Mouse (Mus musculus): ENCODE data around the gene Gramd1b.

Gramd1b gene

DNA sequence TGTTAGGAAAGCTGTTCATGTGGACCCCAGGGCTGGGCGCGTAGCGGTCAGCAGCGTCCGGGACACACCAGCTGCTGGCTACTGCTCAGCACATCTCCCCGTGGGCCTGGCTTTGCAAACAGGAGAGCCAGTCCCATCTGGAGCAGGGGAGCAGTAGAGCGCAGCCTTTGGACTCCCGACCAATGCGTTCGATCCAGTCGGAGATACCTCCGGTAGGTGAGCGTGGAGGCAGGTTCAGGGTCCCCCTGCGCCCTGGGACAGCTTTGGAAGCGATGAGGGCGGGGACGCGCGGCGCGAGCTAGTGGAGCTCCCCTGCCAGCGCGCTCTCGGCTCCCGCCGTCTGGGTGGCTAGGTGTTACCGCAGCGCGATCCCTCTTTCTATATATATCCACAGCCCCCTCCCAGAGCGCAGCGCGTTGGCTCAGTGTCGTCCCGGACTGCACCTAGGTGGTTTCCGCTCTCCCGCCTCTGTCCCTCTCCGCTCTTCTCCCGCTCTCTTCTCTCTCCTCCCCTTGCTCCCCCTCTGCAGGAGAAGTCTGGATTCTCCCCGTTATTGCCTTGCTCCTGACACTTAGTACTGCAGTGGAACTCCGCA is at the start of gene Gramd1b:
Gene Gramd1b (minus strand): TSS at position 357 of the 595 bp plus-strand sequence.
- peak; percentile 70 to 71 for DNase-seq

DNA sequence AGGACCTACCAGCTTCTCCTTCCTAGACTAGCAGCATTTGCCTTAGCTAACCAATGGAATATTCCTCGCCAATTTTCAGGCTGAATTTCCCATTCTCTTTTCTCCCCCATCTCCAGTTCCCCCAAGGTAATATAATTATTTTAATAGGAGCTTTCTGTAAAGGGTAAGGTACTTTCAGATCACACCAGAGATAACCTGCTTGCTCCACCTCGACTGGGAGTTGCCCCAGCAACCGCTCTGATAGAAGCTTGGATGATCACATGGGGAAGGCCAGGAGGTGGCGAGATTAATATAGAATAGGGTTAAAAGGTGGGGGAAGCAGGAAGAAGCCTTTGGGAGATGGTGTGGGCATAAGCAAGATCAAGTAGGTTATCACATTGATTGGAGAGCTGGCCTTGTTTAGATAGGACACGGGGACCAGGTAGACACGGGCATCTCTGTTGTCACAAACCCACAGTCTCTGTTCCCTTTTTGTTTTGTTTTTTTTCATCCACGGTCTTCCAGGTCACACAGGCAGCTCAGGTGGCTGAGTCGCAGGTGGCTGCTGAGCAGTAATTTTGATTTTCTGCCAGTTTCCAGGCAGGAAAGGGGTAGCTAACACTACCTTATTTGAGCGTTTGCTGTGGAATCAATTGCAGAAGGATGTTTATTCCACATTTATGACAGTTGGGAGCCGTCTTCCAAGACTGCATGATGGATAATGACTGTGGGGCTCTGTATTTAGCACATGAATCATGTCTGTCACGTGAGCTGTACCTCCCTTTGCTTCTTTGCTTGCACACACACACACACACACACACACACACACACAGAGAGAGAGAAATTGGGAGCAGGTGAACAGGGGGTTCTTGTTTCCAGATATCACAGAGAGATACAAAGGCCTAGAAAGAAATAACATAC is 47.8 kb upstream of the Gramd1b start:
- DNase-seq = peak in 1 of 2 experiments; percentile 34

DNA sequence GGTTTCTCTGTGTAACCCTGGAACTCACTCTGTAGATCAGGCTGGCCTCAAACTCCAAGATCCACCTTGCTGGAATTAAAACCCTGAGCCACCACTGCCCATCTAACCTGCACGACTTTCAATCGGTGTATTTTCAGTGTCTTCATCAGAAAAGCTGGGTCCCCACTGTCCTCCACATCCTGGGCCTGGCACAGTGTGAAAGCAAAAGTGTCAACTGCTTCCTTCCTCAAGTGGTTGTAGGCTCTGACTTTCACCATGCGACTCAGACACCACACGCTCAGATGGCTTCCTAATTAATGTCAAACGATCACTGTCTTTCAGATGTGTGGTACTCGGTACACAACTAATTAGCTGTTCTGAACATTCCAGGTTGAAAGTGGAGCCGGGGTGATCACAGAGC is 45.9 kb upstream of the Gramd1b start:
- DNase-seq = no peak

DNA sequence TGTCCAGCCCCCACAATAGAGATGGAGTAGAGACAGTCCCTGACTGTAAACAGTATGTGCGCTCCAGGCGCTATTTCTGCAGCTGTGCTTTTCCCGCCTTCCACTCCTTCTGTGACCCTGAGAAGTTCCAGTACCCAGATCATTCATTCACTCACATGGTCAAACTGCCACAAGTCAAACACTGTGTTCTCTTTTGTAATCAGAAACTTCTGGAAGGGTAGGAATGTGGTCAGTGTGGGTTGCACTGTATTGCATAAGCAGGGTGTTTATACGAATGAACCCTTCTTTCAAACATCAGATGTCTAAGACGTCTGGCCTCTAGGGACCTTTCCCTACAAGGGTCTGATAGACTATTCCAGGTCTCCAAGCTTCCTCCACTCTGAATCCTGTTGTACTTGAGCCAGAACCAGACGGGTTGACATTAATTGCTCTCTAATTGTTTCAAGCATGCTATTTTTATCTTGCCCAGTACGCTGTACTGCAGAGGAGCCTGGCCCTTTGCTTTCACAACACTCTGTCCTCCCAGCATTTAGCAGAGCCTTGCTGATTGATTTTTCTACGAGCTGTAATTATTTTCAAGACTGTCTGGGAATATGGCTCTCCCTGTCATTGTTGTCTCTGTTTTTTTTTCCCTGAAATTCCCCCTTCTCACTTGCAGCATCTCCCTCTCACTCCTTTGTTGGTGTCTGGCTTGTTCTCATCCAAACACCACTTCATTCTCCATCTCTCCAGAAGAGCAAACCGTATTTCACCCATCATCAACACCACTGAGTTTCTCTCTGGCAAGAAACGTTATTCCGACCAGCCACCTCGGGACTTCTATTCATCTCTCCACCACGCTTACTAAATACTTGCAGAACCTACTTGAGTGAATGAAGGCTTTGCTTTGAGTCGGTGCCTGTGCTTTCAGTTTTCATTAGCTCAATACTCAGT is 44.1 kb upstream of the Gramd1b start:
- DNase-seq = peak; percentile 27 to 42

DNA sequence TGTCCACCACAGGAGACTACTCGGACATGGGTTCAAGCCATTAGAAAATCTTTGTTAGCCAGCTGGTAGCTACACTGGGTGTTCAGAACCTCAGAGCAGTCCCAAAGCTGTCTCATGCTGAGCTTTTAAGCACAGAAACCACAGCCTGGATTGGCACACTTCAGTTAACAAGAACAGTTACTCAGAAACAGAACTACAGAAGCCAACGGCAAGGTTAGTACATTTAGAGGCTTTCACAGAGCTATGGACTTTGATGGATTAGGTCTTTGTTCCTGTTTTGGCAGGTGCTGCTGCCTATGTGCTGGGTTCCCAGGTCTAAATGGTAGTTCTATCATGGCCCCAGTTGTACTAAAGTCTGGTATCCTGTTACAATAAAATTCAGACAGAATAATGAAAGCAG is 40.1 kb upstream of the Gramd1b start:
- DNase-seq = no peak

DNA sequence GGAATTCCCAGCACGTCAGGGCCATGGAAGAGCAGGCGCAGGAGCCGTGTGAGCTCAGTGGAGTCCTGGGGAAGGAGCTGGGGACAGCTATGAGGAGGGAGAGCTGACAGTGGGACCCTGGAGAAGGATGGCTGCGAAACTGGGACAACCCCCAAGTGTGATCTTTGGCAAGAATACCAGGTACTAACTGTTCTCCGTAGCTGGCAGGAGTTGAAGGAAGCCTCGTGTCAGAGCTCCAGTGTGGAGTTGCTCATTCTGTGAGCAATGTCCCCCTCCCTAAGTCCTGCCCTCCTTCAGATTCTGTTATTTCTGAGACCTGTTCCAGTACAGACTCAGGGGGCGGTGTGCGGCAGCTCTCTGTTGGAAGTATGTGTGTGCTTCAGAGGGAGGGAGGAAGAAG is 36.9 kb upstream of the Gramd1b start:
- peak; percentile 26 to 46 for DNase-seq

DNA sequence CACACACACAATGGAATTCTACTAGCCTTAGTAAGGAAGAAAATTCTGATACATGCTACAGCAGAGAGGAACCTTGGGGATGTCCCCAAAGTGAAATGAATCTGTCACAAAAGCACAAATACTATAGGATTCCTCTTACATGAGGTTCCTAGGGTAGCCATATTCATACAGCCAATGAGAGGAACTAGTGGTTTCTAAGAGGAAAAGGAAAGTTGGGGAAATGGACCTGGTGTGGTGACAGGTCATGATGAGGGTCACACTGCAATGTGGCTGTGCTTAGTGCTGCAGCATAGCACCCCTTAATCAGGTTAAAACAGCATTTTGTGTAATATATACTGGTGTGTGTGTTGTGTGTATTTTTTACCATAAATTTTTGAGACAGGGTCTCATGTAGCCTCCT is 32.6 kb upstream of the Gramd1b start:
- no peak for DNase-seq

DNA sequence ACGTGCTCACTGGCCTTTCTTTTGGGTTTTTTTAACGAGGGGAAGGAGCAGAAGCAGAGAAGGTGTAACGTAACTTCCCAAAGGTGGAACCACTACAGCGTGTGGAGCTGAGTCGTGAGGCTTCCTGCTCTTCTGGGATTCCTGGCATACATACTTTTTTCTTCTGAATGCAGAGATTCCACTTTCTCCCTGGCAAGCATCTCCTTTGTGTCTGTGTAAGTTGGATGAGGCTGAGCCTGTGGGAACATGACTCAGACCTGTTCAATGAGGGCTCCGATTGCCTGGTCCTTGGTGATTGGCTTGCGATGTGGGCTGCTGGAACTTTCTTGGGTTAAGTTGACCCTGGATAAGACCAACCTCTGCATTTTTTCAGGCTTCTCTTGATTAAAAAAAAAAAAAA is 28.5 kb upstream of the Gramd1b start:
- DNase-seq = no peak

DNA sequence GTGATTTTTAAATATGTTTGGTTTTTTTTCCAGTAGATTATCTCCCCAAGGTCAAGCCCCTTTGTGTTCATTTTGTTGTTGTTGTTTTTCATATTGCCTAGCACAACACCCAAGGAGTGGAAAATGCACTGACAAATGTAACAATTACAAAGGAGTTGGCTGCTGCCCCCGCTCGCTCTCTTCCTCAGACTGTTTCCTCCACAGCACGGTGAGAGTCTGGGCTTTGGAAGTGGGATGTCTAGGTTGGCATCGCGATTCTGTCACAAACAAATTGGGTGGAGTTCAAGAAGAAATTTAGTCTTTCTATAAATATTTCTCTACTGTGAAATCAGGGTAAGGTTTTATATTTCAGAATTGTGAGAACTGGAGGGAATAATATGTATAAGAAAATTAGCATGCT is 26.6 kb upstream of the Gramd1b start:
- no peak for DNase-seq

DNA sequence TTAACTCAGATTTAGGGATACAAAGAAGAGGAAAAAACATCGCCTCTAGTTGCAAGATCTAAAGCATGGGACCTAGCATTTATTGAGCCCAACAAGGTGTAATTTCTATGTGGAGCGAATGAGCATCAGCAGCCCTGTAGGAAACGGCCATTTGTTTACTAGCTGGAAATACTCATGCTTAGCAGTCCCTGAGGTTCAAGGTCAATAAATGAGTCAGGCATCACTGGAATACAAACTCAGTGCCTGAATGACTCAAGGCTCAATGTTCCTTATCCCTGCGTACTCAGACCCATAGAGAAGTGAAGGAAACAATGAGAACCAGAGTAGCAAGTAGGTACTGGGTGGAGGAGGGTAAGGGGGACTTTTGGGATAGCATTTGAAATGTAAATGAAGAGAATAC is 25.2 kb upstream of the Gramd1b start:
- no peak for DNase-seq

DNA sequence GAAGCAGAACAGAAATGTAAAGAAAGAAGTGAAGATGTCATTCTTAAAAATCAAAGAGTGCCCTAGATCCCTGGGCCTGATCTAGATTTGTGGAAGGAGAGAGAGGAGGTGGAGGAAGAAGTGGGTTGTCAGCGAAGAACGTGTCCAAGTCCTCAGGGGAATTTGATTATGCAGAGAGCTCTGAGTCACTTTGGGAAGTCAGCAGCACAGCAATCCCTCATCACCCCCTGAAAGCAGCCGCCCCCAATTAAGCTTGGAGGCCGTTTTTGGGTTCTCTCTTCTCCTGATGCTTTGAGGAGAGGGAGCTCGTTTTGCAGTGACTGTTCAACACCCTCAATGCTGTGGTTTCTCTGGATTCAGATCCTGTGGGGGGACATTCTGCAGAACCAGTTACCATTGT is 24.1 kb upstream of the Gramd1b start:
- no peak for DNase-seq

DNA sequence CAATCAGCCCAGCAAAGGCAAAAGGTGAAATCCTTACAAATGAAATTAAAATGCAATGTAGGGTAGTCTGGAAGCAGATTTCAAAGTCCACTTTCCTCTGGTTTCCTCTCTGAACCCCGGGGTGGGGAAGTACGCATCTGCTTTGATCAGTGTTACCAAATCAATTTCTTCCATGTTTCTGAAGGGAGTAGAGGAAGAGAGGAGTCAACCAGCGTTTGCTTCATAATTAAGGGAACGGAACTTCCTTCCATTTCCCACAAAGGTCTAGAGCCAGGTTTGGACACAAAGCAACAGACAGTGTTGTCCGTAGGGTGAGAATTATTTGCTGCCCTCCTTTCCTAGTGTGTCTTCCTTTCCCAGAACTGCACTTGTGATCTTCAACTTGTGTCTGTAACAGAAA is 16.7 kb upstream of the Gramd1b start:
- DNase-seq = no peak

DNA sequence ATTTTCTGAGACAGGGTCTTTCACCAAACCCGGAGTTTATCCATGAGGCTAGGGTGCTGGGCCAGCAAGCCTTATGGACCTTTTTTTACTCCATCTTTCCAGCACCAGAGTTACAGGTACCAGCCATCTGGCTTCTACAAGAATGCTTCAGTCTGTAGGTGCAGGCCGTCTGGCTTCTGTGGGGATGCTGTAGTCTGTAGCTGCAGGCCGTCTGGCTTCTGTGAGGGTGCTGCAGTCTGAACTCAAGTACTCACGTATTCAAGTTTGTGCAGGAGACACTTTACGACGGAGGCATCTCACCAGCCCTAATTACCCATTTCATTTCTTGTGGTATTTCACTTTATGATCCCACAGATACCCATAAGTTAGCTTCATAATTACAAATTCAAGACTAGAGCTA is 14.0 kb upstream of the Gramd1b start:
- no peak for DNase-seq

DNA sequence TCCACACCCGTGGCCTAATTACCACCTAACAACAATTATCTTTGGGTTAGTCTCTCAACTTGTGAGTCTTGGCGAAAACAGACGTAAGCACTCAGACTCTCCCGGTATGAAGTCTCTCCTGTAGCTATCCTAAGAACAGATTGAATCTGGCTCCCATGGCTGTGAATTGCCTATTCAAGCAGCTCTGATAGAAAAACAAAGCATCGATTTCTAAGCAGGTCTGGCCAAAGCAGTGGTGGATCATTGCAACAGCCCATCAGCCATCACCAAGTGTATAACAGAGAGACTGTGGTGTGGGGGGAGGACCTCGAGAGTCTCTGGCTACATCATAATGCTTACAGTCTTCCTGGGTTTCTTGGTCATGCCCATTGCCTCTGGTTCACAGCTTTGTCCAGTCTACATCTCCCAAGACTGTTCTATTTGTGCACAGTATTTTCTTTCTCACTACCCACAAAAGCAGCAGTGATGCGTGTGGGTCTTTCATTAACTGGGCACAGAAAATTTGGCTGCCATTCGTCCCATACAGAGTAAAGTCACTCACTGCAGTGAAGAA is 8.5 kb upstream of the Gramd1b start:
- no peak for DNase-seq

DNA sequence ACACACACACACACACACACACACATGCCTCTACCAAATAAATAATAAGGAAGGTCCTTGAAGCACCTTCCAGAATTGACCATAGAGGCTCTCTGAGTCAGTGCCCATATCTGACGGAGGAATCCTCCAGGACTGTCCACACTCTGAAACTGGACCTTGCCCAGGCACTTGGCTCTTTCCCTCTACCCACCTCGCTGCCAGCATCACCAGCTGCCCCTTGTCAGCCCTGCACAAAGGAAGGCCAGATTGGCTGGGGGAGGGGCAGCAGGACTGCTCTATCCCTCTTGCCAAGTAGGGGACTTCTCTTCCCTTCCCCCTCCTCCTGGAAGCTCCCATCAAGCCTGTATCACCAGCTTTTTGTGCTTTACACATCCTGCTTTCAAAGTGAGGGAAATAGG is 6.5 kb upstream of the Gramd1b start:
- DNase-seq = peak; percentile 100

DNA sequence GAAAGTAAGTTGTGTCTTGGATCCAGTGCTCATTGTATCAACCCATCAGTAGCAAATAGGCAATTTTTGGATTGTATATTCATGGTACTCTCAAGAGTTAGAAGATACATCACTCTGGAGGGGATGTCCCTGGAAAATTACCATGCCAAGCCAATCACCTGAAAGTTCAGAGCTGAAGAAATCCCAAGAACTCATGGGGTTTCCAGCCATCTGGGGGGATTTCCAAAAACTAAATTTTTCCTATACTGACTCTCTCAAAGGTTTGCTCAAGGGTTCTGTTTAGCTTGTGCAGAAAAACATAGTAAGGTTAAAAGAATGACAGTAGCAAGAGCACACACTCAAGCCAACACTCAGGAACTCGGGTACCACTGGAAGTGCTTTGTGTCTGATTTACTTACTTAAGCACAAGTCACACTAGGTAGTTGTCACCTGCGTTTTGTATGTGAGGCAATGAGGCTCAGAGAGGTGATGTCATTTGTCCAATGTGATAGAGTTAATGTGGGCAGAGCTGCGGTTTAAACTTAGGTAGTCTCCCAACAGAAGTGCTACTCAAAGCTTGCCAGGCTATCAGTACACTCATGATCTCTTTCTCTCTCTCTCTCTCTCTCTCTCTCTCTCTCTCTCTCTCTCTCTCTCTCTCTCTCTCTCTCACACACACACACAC is 6.0 kb upstream of the Gramd1b start:
- no peak for DNase-seq

DNA sequence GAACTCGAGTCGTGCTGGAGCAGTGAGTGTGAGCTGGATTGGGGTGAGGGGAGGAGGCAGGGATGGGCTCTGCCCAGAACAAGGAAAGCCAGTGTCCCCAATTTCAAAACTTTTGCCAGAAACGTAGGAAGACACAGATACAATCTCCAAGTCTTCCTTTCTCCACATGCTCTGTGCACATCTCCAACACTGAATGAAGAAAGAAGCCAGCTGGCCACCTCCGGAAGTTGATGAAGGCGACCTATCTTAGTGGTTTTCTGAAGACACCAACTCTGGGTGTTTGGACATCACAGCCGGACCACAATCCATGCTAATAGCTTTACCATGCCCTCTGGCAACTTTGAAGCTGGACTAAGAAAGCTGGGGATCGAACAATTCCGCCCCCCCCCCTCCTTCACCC is 647 bp downstream of the Gramd1b start:
- DNase-seq = peak in 1 of 2 experiments; percentile 45

DNA sequence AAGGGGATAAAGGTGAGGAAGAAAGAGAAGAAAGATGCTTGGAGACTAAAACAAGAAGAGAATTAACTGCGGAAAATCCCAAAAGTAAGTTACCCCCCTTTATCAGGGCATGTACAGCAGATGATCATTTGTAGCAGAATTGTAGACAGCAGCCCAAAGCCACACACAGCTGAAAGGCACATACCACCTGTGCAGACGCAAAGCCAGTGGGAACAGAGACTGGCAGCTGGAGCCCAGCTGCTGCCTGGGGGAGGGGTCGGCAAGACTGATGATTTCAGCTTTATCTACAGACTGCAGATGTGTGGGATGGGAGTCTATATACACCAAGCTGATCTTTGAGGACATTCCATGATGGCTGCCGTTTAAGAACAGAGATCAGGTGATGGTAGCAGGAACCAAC is 2.5 kb downstream of the Gramd1b start:
- no peak for DNase-seq

DNA sequence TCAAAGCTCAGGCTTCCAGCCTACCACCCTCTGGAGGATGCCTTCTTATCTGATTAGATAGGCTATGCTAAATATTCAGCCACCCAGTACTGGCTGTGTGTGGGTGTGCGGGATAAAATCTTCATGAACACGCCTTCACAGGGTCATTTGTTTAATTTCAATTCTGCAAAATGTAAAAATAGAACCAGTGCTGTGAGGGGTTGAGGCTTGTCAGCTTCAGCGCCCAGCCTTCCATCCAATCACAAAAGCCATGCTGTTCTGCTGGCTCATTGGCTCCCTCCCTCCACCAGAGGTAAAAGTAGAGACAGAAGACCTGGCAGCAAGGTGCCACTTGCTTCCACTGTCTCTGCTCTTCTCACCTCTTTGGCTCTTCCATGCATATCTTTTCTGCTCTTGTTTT is 4.3 kb downstream of the Gramd1b start:
- DNase-seq = no peak

DNA sequence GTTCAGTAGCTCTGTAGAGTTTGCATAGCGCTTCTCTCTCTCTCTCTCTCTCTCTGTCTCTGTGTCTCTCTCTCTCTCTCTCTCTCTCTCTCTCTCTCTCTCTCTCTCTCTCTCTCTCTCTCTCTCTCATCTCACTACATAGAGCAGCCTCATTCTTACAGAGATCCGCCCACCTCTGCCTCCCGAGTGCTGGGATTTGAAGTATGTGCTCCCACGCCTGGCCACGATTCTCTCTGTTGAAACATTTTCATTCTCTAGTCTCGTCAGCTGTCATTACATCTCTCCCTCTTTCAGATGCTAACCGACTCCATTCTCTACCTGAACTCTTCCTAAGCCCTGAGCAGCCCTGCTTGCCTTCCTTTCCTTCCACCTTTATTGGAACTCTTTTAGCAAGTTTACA is 9.0 kb downstream of the Gramd1b start:
- no peak for DNase-seq

DNA sequence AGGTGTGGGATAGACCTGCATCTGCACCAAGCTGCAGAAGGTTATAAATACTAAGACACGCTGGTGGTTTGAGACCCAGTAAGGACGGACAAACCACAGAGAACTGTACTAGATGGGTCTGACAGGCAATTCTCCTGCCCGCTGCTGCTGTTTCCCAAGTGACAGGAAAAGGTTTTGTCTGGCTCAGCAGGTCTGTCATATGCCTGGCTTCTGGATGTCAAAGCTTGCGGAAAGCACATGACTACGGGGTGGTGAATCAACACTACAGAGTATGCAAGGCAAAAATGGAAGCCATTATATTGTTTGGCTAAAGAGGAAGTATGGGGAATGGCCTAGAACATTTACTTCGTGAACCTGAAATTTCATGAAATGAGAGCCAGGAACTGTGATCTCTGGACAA is 10.1 kb downstream of the Gramd1b start:
- DNase-seq = no peak

DNA sequence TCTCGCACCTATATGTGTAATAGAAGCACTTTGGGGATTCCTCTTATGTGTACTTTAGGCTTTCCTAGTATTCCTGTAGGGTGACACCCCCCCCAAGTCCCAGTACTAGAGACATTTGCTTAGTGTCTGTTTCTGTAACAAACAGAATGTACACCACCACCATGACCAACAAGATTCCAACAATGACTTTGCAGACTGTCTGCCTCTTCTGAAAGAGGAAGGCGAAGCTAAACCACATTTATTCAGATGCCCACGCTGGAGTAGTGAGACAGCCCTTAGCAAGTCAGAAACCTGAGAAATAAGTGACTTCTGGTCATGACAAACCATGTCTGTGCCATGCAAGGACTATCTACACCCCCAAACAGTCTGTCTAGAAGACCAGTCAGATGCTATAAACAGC is 11.9 kb downstream of the Gramd1b start:
- no peak for DNase-seq

DNA sequence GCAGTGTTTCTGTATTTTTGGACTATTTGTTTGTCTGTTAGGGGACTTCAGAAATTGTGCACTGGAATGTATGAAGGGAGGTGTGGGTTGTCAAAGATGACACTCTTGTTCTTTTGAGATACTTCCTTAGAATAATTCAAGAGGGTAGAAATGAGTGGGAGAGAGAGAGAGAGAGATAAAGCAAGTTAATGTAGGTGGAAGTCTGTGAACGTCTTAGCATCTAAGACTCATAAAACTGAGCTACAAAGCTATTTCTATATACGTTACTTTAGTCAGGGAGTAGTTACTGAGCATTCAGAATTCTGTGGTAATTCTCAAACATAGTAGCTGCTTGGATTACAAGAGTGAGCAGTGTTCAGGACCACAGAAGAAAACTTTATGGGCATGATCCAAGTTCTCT is 19.2 kb downstream of the Gramd1b start:
- DNase-seq = no peak

Data from cerebellum, postnatal 14 days (tissue).